In genomic region chr3:79790324-79790723, GRCm38 (mm10) we compare ENCODE assay signal across 18 mouse cellular contexts. TPM values are rescaled to one million over a fixed set of nuclear protein-coding genes. Genes with fewer than 3 reads are reported as not detected.
"Had no signal": no experiment of that assay in that cellular context is flagged by ENCODE, and none has a peak within 500 bp of the region (broad histone marks: within the 10 kb centered on the region; RNA-seq: fewer than 3 reads in every experiment).

No protein-coding gene starts in this region.

- H3K9ac ChIP-seq: liver, embryonic 14.5 days; lung, embryonic 14.5 days; midbrain, embryonic 13.5 days; midbrain, embryonic 15.5 days; neural tube, embryonic 12.5 days; stomach, embryonic 15.5 days had no signal

- H3K4me1 ChIP-seq: megakaryocyte, embryonic 14.5 days; midbrain, embryonic 13.5 days; midbrain, embryonic 15.5 days; neural tube, embryonic 12.5 days; stomach, embryonic 15.5 days had no signal

- H3K27ac ChIP-seq: liver, embryonic 14.5 days; midbrain, embryonic 13.5 days; midbrain, embryonic 15.5 days; neural tube, embryonic 12.5 days; stomach, embryonic 15.5 days; stomach, postnatal 0 days had no signal

- DNase-seq: lung, adult 18-20 months; lung, embryonic 14.5 days; lung, postnatal 10 days; lung, postnatal 4 days; right cerebral cortex, postnatal 14 days; thymus, adult 2 months; thymus, postnatal 25 days; thymus, postnatal 4 days had no signal

- ATAC-seq: midbrain, embryonic 13.5 days; midbrain, embryonic 15.5 days had no signal

- H3K27me3 ChIP-seq: megakaryocyte, embryonic 14.5 days; midbrain, embryonic 13.5 days; midbrain, embryonic 15.5 days; neural tube, embryonic 12.5 days; stomach, embryonic 15.5 days had no signal

- H3K4me2 ChIP-seq: lung, embryonic 14.5 days; midbrain, embryonic 11.5 days; midbrain, embryonic 13.5 days; midbrain, embryonic 15.5 days; neural tube, embryonic 12.5 days; stomach, embryonic 15.5 days had no signal

- H3K36me3 ChIP-seq: midbrain, embryonic 13.5 days; midbrain, embryonic 15.5 days; neural tube, embryonic 12.5 days; stomach, embryonic 15.5 days had no signal

- H3K4me3 ChIP-seq: megakaryocyte, embryonic 14.5 days; midbrain, embryonic 13.5 days; midbrain, embryonic 15.5 days; myocyte; neural tube, embryonic 12.5 days; stomach, embryonic 15.5 days had no signal

- H3K9me3 ChIP-seq: midbrain, embryonic 13.5 days; midbrain, embryonic 15.5 days; neural tube, embryonic 12.5 days; stomach, embryonic 15.5 days had no signal

RNA-seq across cellular contexts. Expression of gene Rxfp1, which starts 52.6 kb away (rescaled TPM):
- polyA plus RNA-seq: liver, embryonic 16.5 days; midbrain, embryonic 11.5 days; midbrain, embryonic 13.5 days; myocyte; stomach, embryonic 15.5 days; stomach, postnatal 0 days had no signal
